ENCODE assay signal across 25 mouse cellular contexts in the genomic region with DNA sequence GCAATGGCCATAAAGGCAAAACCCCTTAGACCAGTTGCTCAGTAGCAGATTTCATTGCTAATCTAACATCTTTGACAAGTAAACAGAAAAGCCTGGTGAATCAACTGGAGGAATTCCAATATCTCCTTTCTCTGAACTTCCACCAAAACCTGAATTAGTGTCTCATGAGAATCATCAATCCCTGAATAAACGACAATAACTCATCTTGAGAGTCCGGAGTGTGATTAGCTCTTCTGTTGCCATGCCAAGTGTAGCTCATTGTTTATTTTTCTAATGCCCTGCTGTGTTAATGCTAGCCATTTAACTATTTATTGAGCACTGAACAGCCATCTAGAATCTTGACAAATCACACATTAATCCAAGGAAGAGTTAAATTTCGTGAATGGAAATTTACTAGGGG. TPM values are rescaled to one million over a fixed set of nuclear protein-coding genes. Genes with fewer than 3 reads are reported as not detected.
"Had no signal": no experiment of that assay in that cellular context is flagged by ENCODE, and none has a peak within 500 bp of the region (broad histone marks: within the 10 kb centered on the region; RNA-seq: fewer than 3 reads in every experiment).

No protein-coding gene starts in this region.

- ATAC-seq: inflammation-experienced regulatory T-cells, adult 6 months; intestine, embryonic 16.5 days; liver, postnatal 0 days; midbrain, embryonic 13.5 days; midbrain, embryonic 16.5 days had no signal

- H3K9me3 ChIP-seq: limb, embryonic 12.5 days; limb, embryonic 15.5 days; midbrain, embryonic 10.5 days; midbrain, embryonic 13.5 days had no signal

- H3K36me3 ChIP-seq: limb, embryonic 12.5 days; limb, embryonic 15.5 days; midbrain, embryonic 10.5 days; midbrain, embryonic 13.5 days had no signal

- H3K27me3 ChIP-seq: limb, embryonic 12.5 days; limb, embryonic 15.5 days; midbrain, embryonic 13.5 days had no signal

- DNase-seq: kidney, adult 18-20 months; kidney, postnatal 25 days; layer of hippocampus, adult 9-11 months; layer of hippocampus, postnatal 36 days; left cerebral cortex, postnatal 4 days; liver, postnatal 0 days; lung, postnatal 10 days; thymus, adult 2 months; thymus, postnatal 14 days had no signal

- H3K27ac ChIP-seq: layer of hippocampus, adult 2 months; left cerebral cortex, adult 2 months; limb, embryonic 12.5 days; limb, embryonic 15.5 days; liver, embryonic 14.5 days; macrophage; midbrain, embryonic 10.5 days; midbrain, embryonic 13.5 days; stomach, postnatal 0 days had no signal

- H3K4me3 ChIP-seq: layer of hippocampus, adult 2 months; left cerebral cortex, adult 2 months; limb, embryonic 12.5 days; limb, embryonic 15.5 days; midbrain, embryonic 10.5 days; midbrain, embryonic 13.5 days; myocyte had no signal

- H3K9ac ChIP-seq: limb, embryonic 12.5 days; limb, embryonic 15.5 days; liver, embryonic 14.5 days; liver, postnatal 0 days; midbrain, embryonic 13.5 days had no signal

- H3K4me1 ChIP-seq: limb, embryonic 12.5 days; limb, embryonic 15.5 days; midbrain, embryonic 10.5 days; midbrain, embryonic 13.5 days had no signal

- H3K4me2 ChIP-seq: limb, embryonic 12.5 days; limb, embryonic 15.5 days; liver, embryonic 11.5 days; midbrain, embryonic 13.5 days had no signal

RNA-seq across cellular contexts. Expression of a gene that starts 35.7 kb away (rescaled TPM):
- total RNA-seq: layer of hippocampus, adult 2 months; layer of hippocampus, postnatal 36 days; left cerebral cortex, adult 2 months; left cerebral cortex, postnatal 4 days; megakaryocyte, adult 5-6 weeks; monocyte, adult 5-6 weeks had no signal
- polyA plus RNA-seq: inflammation-experienced regulatory T-cells, adult 6 months; macrophage had no signal
